Mouse (Mus musculus) spleen, adult 18-20 months (tissue): ENCODE measurements around the gene Sfswap.
"Not testable (repeated sequence)": the region's sequence is repeated elsewhere in the genome, so short reads cannot be mapped to it uniquely, and the experiment has no call there.

ENCODE experiments used
- DNase-seq, 2 experiments: peaks; one replicate each; pipeline ENCODE4 v3.0.0; 2022; ENCODE audit warnings: mixed read lengths in 2 of 2

Gene Sfswap

GRCm38 (mm10) chr5:129586471-129586870, 85.5 kb downstream of the Sfswap start:
- DNase-seq: no peak

- no peak for DNase-seq
These were observed 89.9 kb downstream of the Sfswap start for GRCm38 (mm10) chr5:129590915-129591314.

GRCm38 (mm10) chr5:129594116-129595114, 93.4 kb downstream of the Sfswap start:
- peak; percentile 50 to 81 for DNase-seq

GRCm38 (mm10) chr5:129602071-129602487, 101.1 kb downstream of the Sfswap start:
- DNase-seq: no peak

GRCm38 (mm10) chr5:129607476-129607875, 106.5 kb downstream of the Sfswap start:
- DNase-seq: no peak

- peak in 1 of 2 experiments; percentile 63 for DNase-seq
These were observed 110.0 kb downstream of the Sfswap start for GRCm38 (mm10) chr5:129611060-129611459.

GRCm38 (mm10) chr5:129620600-129620999, 119.6 kb downstream of the Sfswap start:
- DNase-seq: not testable (repeated sequence)
